Comparison of ENCODE assay signal across 10 mouse cellular contexts in the genomic region with DNA sequence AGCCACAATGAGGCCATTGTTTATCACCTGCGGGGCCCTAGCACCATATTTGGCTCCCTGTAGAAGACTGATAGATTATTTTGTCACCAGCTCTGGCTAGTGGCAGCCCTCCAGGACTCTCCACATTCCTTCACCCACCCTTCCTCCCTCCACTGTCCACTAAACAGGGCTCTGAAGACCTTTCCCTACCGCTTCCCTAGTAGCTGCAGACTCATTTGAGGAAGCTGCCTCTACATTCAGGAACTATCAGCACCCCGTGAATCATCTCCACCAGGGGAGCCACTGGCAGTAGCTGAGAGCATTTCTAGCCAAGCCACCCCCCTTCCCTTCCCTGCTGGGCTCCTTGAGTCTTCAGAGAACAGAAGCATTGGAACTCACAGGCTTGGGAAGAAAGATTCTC. TPM values are rescaled to one million over a fixed set of nuclear protein-coding genes. Genes with fewer than 3 reads are reported as not detected.
DNase-seq lines count a peak whose midpoint lies in the region; ATAC-seq and TF ChIP-seq lines count a peak whose summit lies in the region.
"Had no signal": no experiment of that assay in that cellular context is flagged by ENCODE, and none has a peak within 500 bp of the region (broad histone marks: within the 10 kb centered on the region; RNA-seq: fewer than 3 reads in every experiment).

No protein-coding gene starts in this region.

- no peak overlapping the region for H3K9ac ChIP-seq in limb, embryonic 14.5 days (ENCODE audit: low read depth, low read length, severe bottlenecking)
- no peak overlapping the region for H3K9ac ChIP-seq in forebrain, embryonic 15.5 days (replicated peaks)
- H3K9ac ChIP-seq in forebrain, embryonic 13.5 days: no peak overlapping the region
- H3K9ac ChIP-seq: embryonic facial prominence, embryonic 15.5 days; limb, embryonic 13.5 days had no signal

- no peaks in the 10 kb centered on the region for H3K4me1 ChIP-seq in limb, embryonic 14.5 days (ENCODE audit: control insufficient read depth, insufficient read depth, low read length)
- 0 out of 2 replicates have a peak, but pooled peaks cover 5% of the 10 kb centered on the region for H3K4me1 ChIP-seq in limb, embryonic 10.5 days
- H3K4me1 ChIP-seq in forebrain, embryonic 15.5 days: no peaks in the 10 kb centered on the region
- no peaks in the 10 kb centered on the region for H3K4me1 ChIP-seq in forebrain, embryonic 13.5 days
- H3K4me1 ChIP-seq: limb, embryonic 13.5 days had no signal

- H3K27ac ChIP-seq in limb, embryonic 14.5 days (replicated peaks; ENCODE audit: low read depth, low read length): no peak overlapping the region
- H3K27ac ChIP-seq in limb, embryonic 10.5 days: no peak overlapping the region
- H3K27ac ChIP-seq in forebrain, embryonic 15.5 days (replicated peaks): no peak overlapping the region
- no peak overlapping the region for H3K27ac ChIP-seq in forebrain, embryonic 13.5 days
- H3K27ac ChIP-seq: embryonic facial prominence, embryonic 15.5 days; limb, embryonic 13.5 days had no signal

- peak; percentile 40 for DNase-seq in limb, embryonic 14.5 days (ENCODE audit: low spot score)
- DNase-seq in limb, embryonic 10.5 days (ENCODE audit: low spot score): no peak
- peak; percentile 62 for DNase-seq in gastrocnemius, adult 18-20 months (ENCODE audit: low spot score)
- peak; percentile 51 to 64 for DNase-seq in heart, postnatal 36 days
- peak; percentile 42 to 43 for DNase-seq in monocyte, adult 2 months (ENCODE audit: low read depth in 1 of 2, low spot score in 2 of 2)
- no peak for DNase-seq in MN1 (ENCODE audit: low spot score)

- intact Hi-C loops in heart, postnatal 36 days (cut with DNase I): no loop called here

- H3K27me3 ChIP-seq in limb, embryonic 14.5 days (ENCODE audit: control insufficient read depth, insufficient read depth, low read length): no peaks in the 10 kb centered on the region
- no peaks in the 10 kb centered on the region for H3K27me3 ChIP-seq in limb, embryonic 10.5 days (ENCODE audit: low read depth, poor library complexity, severe bottlenecking)
- H3K27me3 ChIP-seq in forebrain, embryonic 15.5 days: no peaks in the 10 kb centered on the region
- no peaks in the 10 kb centered on the region for H3K27me3 ChIP-seq in forebrain, embryonic 13.5 days
- H3K27me3 ChIP-seq: embryonic facial prominence, embryonic 15.5 days; limb, embryonic 13.5 days had no signal

- no peak for TF ChIP-seq POLR2A in limb, embryonic 14.5 days (IDR thresholded peaks at IDR 0.05; ENCODE audit: borderline replicate concordance, extremely low read depth, insufficient read depth, insufficient read length)

- H3K4me2 ChIP-seq in limb, embryonic 14.5 days (replicated peaks; ENCODE audit: low read depth, low read length, severe bottlenecking): no peak overlapping the region
- H3K4me2 ChIP-seq in forebrain, embryonic 15.5 days (replicated peaks): no peak overlapping the region
- H3K4me2 ChIP-seq in forebrain, embryonic 13.5 days: no peak overlapping the region
- H3K4me2 ChIP-seq: embryonic facial prominence, embryonic 15.5 days; limb, embryonic 13.5 days had no signal

- no peak overlapping the region for H3K4me3 ChIP-seq in limb, embryonic 14.5 days (replicated peaks; ENCODE audit: low read length)
- no peak overlapping the region for H3K4me3 ChIP-seq in limb, embryonic 10.5 days
- H3K4me3 ChIP-seq in forebrain, embryonic 15.5 days: no peak overlapping the region
- no peak overlapping the region for H3K4me3 ChIP-seq in forebrain, embryonic 13.5 days
- H3K4me3 ChIP-seq: embryonic facial prominence, embryonic 15.5 days; limb, embryonic 13.5 days had no signal

- H3K36me3 ChIP-seq in limb, embryonic 14.5 days (ENCODE audit: control insufficient read depth, insufficient read depth, low read length): no peaks in the 10 kb centered on the region
- H3K36me3 ChIP-seq in limb, embryonic 10.5 days: no peaks in the 10 kb centered on the region
- H3K36me3 ChIP-seq in forebrain, embryonic 15.5 days: no peaks in the 10 kb centered on the region
- no peaks in the 10 kb centered on the region for H3K36me3 ChIP-seq in forebrain, embryonic 13.5 days (ENCODE audit: poor library complexity, severe bottlenecking)
- H3K36me3 ChIP-seq: embryonic facial prominence, embryonic 15.5 days; limb, embryonic 13.5 days had no signal

- no peak for ATAC-seq in limb, embryonic 14.5 days (ENCODE audit: low FRiP score, low read depth)
- ATAC-seq in forebrain, embryonic 15.5 days (replicated peaks): no peak
- no peak for ATAC-seq in forebrain, embryonic 13.5 days

- no peaks in the 10 kb centered on the region for H3K9me3 ChIP-seq in limb, embryonic 14.5 days (ENCODE audit: control insufficient read depth, low read length)
- H3K9me3 ChIP-seq in limb, embryonic 10.5 days (replicated peaks): no peaks in the 10 kb centered on the region
- H3K9me3 ChIP-seq in forebrain, embryonic 15.5 days: no peaks in the 10 kb centered on the region
- H3K9me3 ChIP-seq in forebrain, embryonic 13.5 days (replicated peaks): no peaks in the 10 kb centered on the region
- H3K9me3 ChIP-seq: embryonic facial prominence, embryonic 15.5 days; limb, embryonic 13.5 days had no signal

- 71% methylated on average over 3 of the region's 3 CpGs for WGBS in limb, embryonic 14.5 days
- WGBS in limb, embryonic 10.5 days: 62% methylated on average over 3 of the region's 3 CpGs
- 67% methylated on average over 3 of the region's 3 CpGs for WGBS in forebrain, embryonic 15.5 days
- WGBS in forebrain, embryonic 13.5 days: 72% methylated on average over 3 of the region's 3 CpGs

RNA-seq across cellular contexts. Expression of gene Irf2bp2, which starts 45.9 kb away (rescaled TPM):
- 44.5 and 58.6 TPM in 2 replicates for polyA plus RNA-seq in limb, embryonic 14.5 days (2012; rRNA removed)
- 10.0 and 10.1 TPM in 2 replicates for polyA plus RNA-seq in limb, embryonic 14.5 days (2014; fragmentation: Nextera tagmentation; extraction: Ambion mirVana)
- polyA plus RNA-seq in limb, embryonic 10.5 days (2016; fragmentation: Nextera tagmentation; extraction: Ambion mirVana): 4.2 and 4.5 TPM in 2 replicates
- 10 to 100 TPM; 33.8 to 49.6 TPM for total RNA-seq in gastrocnemius, adult 18-20 months (2021)
- 10 to 100 TPM; 64.3 to 71.2 TPM for total RNA-seq in heart, postnatal 36 days (2021)
- 10.5 and 11.1 TPM in 2 replicates for polyA plus RNA-seq in forebrain, embryonic 15.5 days (2015; fragmentation: Nextera tagmentation; extraction: Ambion mirVana)
- 8.1 and 8.3 TPM in 2 replicates for polyA plus RNA-seq in forebrain, embryonic 13.5 days (2015; fragmentation: Nextera tagmentation; extraction: Ambion mirVana)

Comparison
In these comparisons a context has a peak if more than half of its experiments do, and no peak if none do; other contexts are left out.
1. DNase-seq: peak in limb, embryonic 14.5 days (single experiment), gastrocnemius, adult 18-20 months (single experiment), heart, postnatal 36 days (2 of 2) and monocyte, adult 2 months (2 of 2); none in limb, embryonic 10.5 days (single experiment) and MN1 (single experiment).